Mouse (Mus musculus) kidney, postnatal 0 days (tissue): ENCODE measurements around the gene Hivep3. TPM values are rescaled to one million over a fixed set of nuclear protein-coding genes. Genes with fewer than 3 reads are reported as not detected.

Source experiments
- ATAC-seq: fragments of 200-750 bp; cut with Nextera tagmentation; replicated peaks from 2 replicates; pipeline ENCODE4 v1.8.0; 2017; ENCODE audit warnings: low read depth, moderate number of reproducible peaks, moderate TSS enrichment, moderate library complexity; ENCODE audit not compliant: low FRiP score
- DNase-seq: peaks from one replicate; pipeline ENCODE4 v3.0.0-alpha.2; 2016; ENCODE audit warnings: low spot score
- H3K27ac ChIP-seq: fragments of 300-500 bp; sonication (generic); 2 replicates; pipeline ENCODE4 v1.5.1; 2014; ENCODE audit warnings: mild to moderate bottlenecking
- H3K27me3 ChIP-seq: fragments of 300-500 bp; sonication (generic); 2 replicates; pipeline ENCODE4 v1.6.1; 2014; ENCODE audit warnings: low read length, mixed read lengths; ENCODE audit not compliant: insufficient read depth
- H3K36me3 ChIP-seq: fragments of 300-500 bp; sonication (generic); 2 replicates; pipeline ENCODE4 v1.6.1; 2014; ENCODE audit warnings: low read length, mixed read lengths; ENCODE audit not compliant: insufficient read depth
- H3K4me1 ChIP-seq: fragments of 300-500 bp; sonication (generic); replicated peaks from 2 replicates; pipeline ENCODE4 v1.6.1; 2014; ENCODE audit warnings: antibody characterized with exemption, low read length, mixed read lengths; ENCODE audit not compliant: insufficient read depth
- H3K4me2 ChIP-seq: fragments of 300-500 bp; sonication (generic); 2 replicates; pipeline ENCODE4 v1.6.1; 2014; ENCODE audit warnings: mild to moderate bottlenecking, low read length, moderate library complexity, mixed read lengths
- H3K4me3 ChIP-seq: fragments of 300-500 bp; sonication (generic); replicated peaks from 2 replicates; pipeline ENCODE4 v1.5.1; 2014; ENCODE audit warnings: low read depth, low read length
- H3K9ac ChIP-seq: fragments of 300-500 bp; sonication (generic); 2 replicates; pipeline ENCODE4 v1.6.1; 2014; ENCODE audit warnings: low read depth, low read length
- H3K9me3 ChIP-seq: fragments of 300-500 bp; sonication (generic); replicated peaks from 2 replicates; pipeline ENCODE4 v1.6.1; 2016; ENCODE audit warnings: low read length, inconsistent platforms, mixed read lengths
- CTCF ChIP-seq: IDR thresholded peaks from 2 replicates; pipeline ENCODE4 v1.5.1; 2016; ENCODE audit warnings: antibody characterized with exemption, low read depth, mild to moderate bottlenecking, moderate library complexity
- WGBS: fragments of 180-500 bp; shearing (Covaris S2); extraction: QIAGEN DNeasy Blood & Tissue Kit; methylation state at CpG from one replicate; pipeline ENCODE4 v1.1.7; 2014; 5-methylcytosine and 5-hydroxymethylcytosine counted together
- polyA plus RNA-seq: library from polyadenylated mRNA; unstranded; fragments of >200 nt; fragmentation: Nextera tagmentation; extraction: Ambion mirVana; gene quantifications from 2 replicates; pipeline ENCODE4 v1.2.1, GENCODE M21; 2015

Gene Hivep3
- polyA plus RNA-seq, 1 experiment from 2014 or later = 8.3 TPM

GRCm38 (mm10) chr4:119967073-119967608 is 233.6 kb downstream of the Hivep3 start:
- no peak overlapping the region for H3K4me2 ChIP-seq
- H3K4me1 ChIP-seq = peaks cover 5% of the 10 kb centered on the region; the same call in 1 of the 2 replicates
- H3K9me3 ChIP-seq = no peaks in the 10 kb centered on the region
- no peaks in the 10 kb centered on the region for H3K36me3 ChIP-seq
- ATAC-seq = no peak
- no peak overlapping the region for H3K4me3 ChIP-seq
- no peak overlapping the region for H3K9ac ChIP-seq
- no peak for TF ChIP-seq CTCF
- no peak overlapping the region for H3K27ac ChIP-seq
- no peaks in the 10 kb centered on the region for H3K27me3 ChIP-seq
- DNase-seq = no peak
- 48% methylated on average over 5 of the region's 5 CpGs for WGBS

DNA sequence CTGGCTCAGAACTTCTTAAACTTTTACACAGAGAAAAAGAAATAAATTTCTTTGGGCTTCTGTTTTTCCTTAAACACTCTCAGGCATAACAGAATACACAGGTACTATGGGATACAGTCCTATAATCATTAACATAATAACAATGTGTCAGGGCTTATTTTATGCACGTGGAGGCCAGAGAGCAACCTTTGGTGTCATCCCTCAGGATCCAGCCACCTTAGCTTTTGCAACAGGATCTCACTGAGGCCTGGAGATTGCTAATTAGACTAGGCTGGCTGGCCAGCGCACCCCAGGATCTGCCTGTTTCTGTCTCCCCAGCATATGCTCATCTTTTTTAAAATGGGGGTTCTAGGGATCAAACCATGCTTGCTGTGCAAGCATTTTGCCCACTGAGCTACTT is 234.1 kb downstream of the Hivep3 start:
- H3K4me1 ChIP-seq = peaks cover 5% of the 10 kb centered on the region; the same call in 1 of the 2 replicates
- ATAC-seq = no peak
- no peak for TF ChIP-seq CTCF
- H3K4me2 ChIP-seq = no peak overlapping the region
- H3K9ac ChIP-seq = no peak overlapping the region
- WGBS = 60% methylated on average over 2 of the region's 2 CpGs
- no peaks in the 10 kb centered on the region for H3K36me3 ChIP-seq
- no peaks in the 10 kb centered on the region for H3K27me3 ChIP-seq
- no peak overlapping the region for H3K27ac ChIP-seq
- no peak overlapping the region for H3K4me3 ChIP-seq
- H3K9me3 ChIP-seq = no peaks in the 10 kb centered on the region
- no peak for DNase-seq

GRCm38 (mm10) chr4:119968071-119968470 is 234.5 kb downstream of the Hivep3 start:
- DNase-seq (peak; percentile 57), ATAC-seq (no peak; the same call in 1 of the 2 replicates)
- 8% methylated on average over 4 of the region's 4 CpGs for WGBS
- H3K27ac ChIP-seq = no peak overlapping the region
- H3K4me2 ChIP-seq = no peak overlapping the region
- no peak overlapping the region for H3K4me3 ChIP-seq
- no peak overlapping the region for H3K9ac ChIP-seq
- peaks cover 5% of the 10 kb centered on the region; the same call in 1 of the 2 replicates for H3K4me1 ChIP-seq
- TF ChIP-seq CTCF = no peak
- no peaks in the 10 kb centered on the region for H3K27me3 ChIP-seq
- no peaks in the 10 kb centered on the region for H3K9me3 ChIP-seq
- H3K36me3 ChIP-seq = no peaks in the 10 kb centered on the region

DNA sequence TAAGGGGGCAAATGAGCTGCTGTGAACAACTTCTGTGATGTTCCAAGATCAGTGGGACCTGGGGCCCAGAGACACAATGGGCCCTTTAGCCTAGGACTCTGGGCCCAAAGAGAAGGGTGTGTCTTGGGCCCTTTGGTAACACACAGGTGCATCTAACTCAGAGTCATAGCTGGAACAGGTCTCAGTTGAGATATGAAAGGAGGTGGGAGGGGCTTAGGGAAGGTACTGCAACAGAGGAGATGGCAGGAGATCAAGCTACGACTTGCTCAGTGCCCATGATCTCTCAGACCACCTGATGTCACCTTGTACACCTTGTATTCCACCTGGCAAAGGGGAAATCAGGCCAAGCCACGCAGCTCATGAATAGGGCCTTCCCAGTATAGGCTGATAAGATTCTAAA is 235.3 kb downstream of the Hivep3 start:
- Histone ChIP-seq H3K4me3 (no peak overlapping the region), H3K4me1 (peaks cover 5% of the 10 kb centered on the region; the same call in 1 of the 2 replicates), H3K27me3 (no peaks in the 10 kb centered on the region), H3K27ac (no peak overlapping the region), H3K36me3 (no peaks in the 10 kb centered on the region), H3K9me3 (no peaks in the 10 kb centered on the region), H3K4me2 (no peak overlapping the region), H3K9ac (no peak overlapping the region)
- ATAC-seq (no peak), DNase-seq (no peak)
- TF ChIP-seq CTCF = no peak
- 75% methylated on average over 2 of the region's 2 CpGs for WGBS

DNA sequence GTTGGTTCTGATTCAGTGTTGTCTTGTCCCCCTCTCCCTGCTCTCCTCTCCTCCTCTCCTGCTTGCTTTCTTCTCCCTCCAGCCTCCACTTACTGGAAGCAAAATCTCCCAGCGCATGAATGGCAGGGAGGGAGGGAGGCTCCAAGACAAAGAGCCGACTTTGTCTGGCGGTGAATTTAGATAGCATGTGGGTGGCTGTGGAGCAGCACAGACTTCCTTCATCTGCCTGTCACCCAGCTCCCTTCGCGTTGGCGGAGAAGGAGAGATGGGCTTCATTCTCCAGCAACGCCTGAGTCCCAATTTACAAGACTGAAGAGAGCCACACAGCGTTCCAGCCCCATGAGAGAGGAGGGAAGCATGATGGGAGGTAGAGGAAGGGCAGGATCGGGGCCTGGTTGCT is 236.6 kb downstream of the Hivep3 start:
- DNase-seq = no peak
- H3K4me1 ChIP-seq = peaks cover 5% of the 10 kb centered on the region; the same call in 1 of the 2 replicates
- no peak for ATAC-seq
- no peak for TF ChIP-seq CTCF
- H3K9ac ChIP-seq = no peak overlapping the region
- H3K36me3 ChIP-seq = no peaks in the 10 kb centered on the region
- no peaks in the 10 kb centered on the region for H3K9me3 ChIP-seq
- H3K4me2 ChIP-seq = no peak overlapping the region
- H3K27me3 ChIP-seq = no peaks in the 10 kb centered on the region
- H3K4me3 ChIP-seq = no peak overlapping the region
- H3K27ac ChIP-seq = no peak overlapping the region
- WGBS = 56% methylated on average over 9 of the region's 9 CpGs

DNA sequence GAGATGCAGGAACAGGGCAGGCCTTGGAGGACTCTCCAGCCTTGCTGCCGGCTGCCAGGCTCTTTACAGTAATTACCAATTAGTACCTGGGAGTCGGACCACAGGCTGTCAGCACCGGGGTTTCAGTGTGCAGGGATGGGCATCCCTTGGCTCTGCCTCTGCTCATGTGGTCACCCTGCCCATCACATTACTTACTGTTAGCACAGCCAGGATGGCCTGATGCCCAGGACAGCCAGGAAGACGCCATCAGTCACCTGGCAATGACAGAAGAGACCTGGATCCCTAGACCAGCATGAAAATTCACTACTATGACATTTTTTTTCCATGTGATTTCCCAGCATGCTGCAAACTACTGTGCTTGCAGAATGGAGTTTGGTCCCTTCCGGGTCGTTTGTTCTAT is 238.8 kb downstream of the Hivep3 start:
- H3K4me3 ChIP-seq = no peak overlapping the region
- no peaks in the 10 kb centered on the region for H3K9me3 ChIP-seq
- DNase-seq (no peak), ATAC-seq (no peak)
- no peak overlapping the region for H3K4me2 ChIP-seq
- H3K9ac ChIP-seq = no peak overlapping the region
- H3K27ac ChIP-seq = no peak overlapping the region
- no peaks in the 10 kb centered on the region for H3K27me3 ChIP-seq
- H3K36me3 ChIP-seq = no peaks in the 10 kb centered on the region
- 76% methylated on average over 6 of the region's 6 CpGs for WGBS
- peaks cover 5% of the 10 kb centered on the region; the same call in 1 of the 2 replicates for H3K4me1 ChIP-seq
- TF ChIP-seq CTCF = no peak
